In genomic region chr9:36932950-36933812, GRCm38 (mm10) we compare ENCODE assay signal across 10 mouse cellular contexts.
DNase-seq lines count a peak whose midpoint lies in the region; ATAC-seq and TF ChIP-seq lines count a peak whose summit lies in the region.
"Had no signal": no experiment of that assay in that cellular context is flagged by ENCODE, and none has a peak within 500 bp of the region (broad histone marks: within the 10 kb centered on the region; RNA-seq: fewer than 3 reads in every experiment).

No protein-coding gene starts in this region.

- no peak for DNase-seq in cerebellum, adult 11 months
- no peak for DNase-seq in left cerebral cortex, adult 2 months (ENCODE audit: extremely low spot score in 1 of 2, low spot score in 2 of 2)
- no peak for DNase-seq in left cerebral cortex, postnatal 10 days (ENCODE audit: extremely low spot score in 1 of 2, low spot score in 2 of 2)
- DNase-seq in spleen, postnatal 14 days (ENCODE audit: low spot score in 2 of 2) = no peak
- no peak for DNase-seq in adrenal gland, postnatal 4 days (ENCODE audit: low spot score in 2 of 2)

- no peak overlapping the region for H3K4me3 ChIP-seq in left cerebral cortex, adult 2 months
- H3K4me3 ChIP-seq in hindbrain, embryonic 15.5 days = no peak overlapping the region
- H3K4me3 ChIP-seq in neural tube, embryonic 13.5 days = no peak overlapping the region
- H3K4me3 ChIP-seq: heart, adult 2 months; stomach, embryonic 15.5 days had no signal

- H3K9ac ChIP-seq in hindbrain, embryonic 15.5 days = no peak overlapping the region
- H3K9ac ChIP-seq in neural tube, embryonic 13.5 days = no peak overlapping the region
- H3K9ac ChIP-seq: stomach, embryonic 15.5 days had no signal

- H3K9me3 ChIP-seq in hindbrain, embryonic 15.5 days = no peaks in the 10 kb centered on the region
- no peaks in the 10 kb centered on the region for H3K9me3 ChIP-seq in neural tube, embryonic 13.5 days
- H3K9me3 ChIP-seq: stomach, embryonic 15.5 days had no signal

- peaks cover 15% of the 10 kb centered on the region for H3K4me1 ChIP-seq in hindbrain, embryonic 15.5 days (replicated peaks)
- H3K4me1 ChIP-seq in neural tube, embryonic 13.5 days (replicated peaks) = peaks cover 37% of the 10 kb centered on the region

- peak overlapping the region; percentile 25; the same call in 1 of the 2 replicates for H3K27ac ChIP-seq in left cerebral cortex, adult 2 months
- no peak overlapping the region for H3K27ac ChIP-seq in hindbrain, embryonic 15.5 days (replicated peaks)
- H3K27ac ChIP-seq in neural tube, embryonic 13.5 days (replicated peaks) = peak overlapping the region; percentile 72
- H3K27ac ChIP-seq: heart, adult 2 months; stomach, embryonic 15.5 days had no signal

- TF ChIP-seq CTCF in left cerebral cortex, adult 2 months (IDR thresholded peaks at IDR 0.05) = no peak

- H3K36me3 ChIP-seq in hindbrain, embryonic 15.5 days = no peaks in the 10 kb centered on the region
- H3K36me3 ChIP-seq in neural tube, embryonic 13.5 days = peaks cover 15% of the 10 kb centered on the region
- H3K36me3 ChIP-seq: stomach, embryonic 15.5 days had no signal

- no peaks in the 10 kb centered on the region for H3K27me3 ChIP-seq in hindbrain, embryonic 15.5 days
- no peaks in the 10 kb centered on the region for H3K27me3 ChIP-seq in neural tube, embryonic 13.5 days
- H3K27me3 ChIP-seq: stomach, embryonic 15.5 days had no signal

- WGBS in hindbrain, embryonic 15.5 days = 69% methylated on average over 12 of the region's 12 CpGs
- WGBS in neural tube, embryonic 13.5 days = 63% methylated on average over 12 of the region's 12 CpGs

- H3K4me2 ChIP-seq in hindbrain, embryonic 15.5 days = no peak overlapping the region
- H3K4me2 ChIP-seq in neural tube, embryonic 13.5 days = no peak overlapping the region

- intact Hi-C loops in left cerebral cortex, adult 2 months (cut with DNase I) = no loop called here
- intact Hi-C loops in left cerebral cortex, postnatal 10 days (cut with DNase I) = no loop called here

- 0 out of 2 replicates have a peak, but pooled peaks have one; percentile 26 for ATAC-seq in cerebellum, adult (ENCODE audit: insufficient number of reproducible peaks, low FRiP score, low TSS enrichment)
- ATAC-seq in hindbrain, embryonic 15.5 days (ENCODE audit: low FRiP score, low read depth) = peak; percentile 42; the same call in 1 of the 2 replicates
- peak; percentile 29; the same call in 1 of the 2 replicates for ATAC-seq in neural tube, embryonic 13.5 days (ENCODE audit: low read depth)
